Mouse (Mus musculus): ENCODE measurements around the gene Morn5. TPM values are rescaled to one million over a fixed set of nuclear protein-coding genes. Genes with fewer than 3 reads are reported as not detected.

Gene Morn5
- not detected in 2 replicates for polyA plus RNA-seq (2015; fragmentation: Nextera tagmentation; extraction: Ambion mirVana)

GRCm38 (mm10) chr2:36048748-36049566, at the start of gene Morn5, which contains the start of gene Ndufa8:
Gene Morn5, plus strand, starts transcription at chr2:36049458.
Gene Ndufa8, minus strand, starts transcription at chr2:36049406.
- H3K4me1 ChIP-seq: peaks cover 37% of the 10 kb centered on the region
- peak within 1 kb of the TSS; percentile 87 for H3K4me2 ChIP-seq
- H3K36me3 ChIP-seq: peaks cover 22% of the 10 kb centered on the region
- under 1% methylated on average over 44 of the region's 44 CpGs for WGBS
- H3K9me3 ChIP-seq: no peaks in the 10 kb centered on the region
- peak within 1 kb of the TSS; percentile 96 for H3K9ac ChIP-seq
- ATAC-seq (ENCODE audit: extremely low read depth, insufficient number of reproducible peaks, low FRiP score, low TSS enrichment): peak; percentile 92
- peak within 1 kb of the TSS; percentile 77 for H3K27ac ChIP-seq (replicated peaks)
- peak within 1 kb of the TSS; percentile 95 for H3K4me3 ChIP-seq
- peaks cover 2% of the 10 kb centered on the region; the same call in 1 of the 2 replicates for H3K27me3 ChIP-seq (replicated peaks)

- no peak overlapping the region for H3K4me3 ChIP-seq
Observed at GRCm38 (mm10) chr2:36000390-36000789, 48.9 kb upstream of the Morn5 start.

GRCm38 (mm10) chr2:36002188-36002587, 47.1 kb upstream of the Morn5 start:
- 31% methylated on average over 6 of the region's 6 CpGs for WGBS
- no peaks in the 10 kb centered on the region for H3K36me3 ChIP-seq
- H3K4me3 ChIP-seq: no peak overlapping the region
- H3K4me2 ChIP-seq: no peak overlapping the region
- no peak overlapping the region for H3K27ac ChIP-seq (replicated peaks)
- H3K9me3 ChIP-seq: no peaks in the 10 kb centered on the region
- H3K27me3 ChIP-seq (replicated peaks): peaks cover 61% of the 10 kb centered on the region
- 0 out of 2 replicates have a peak, but pooled peaks cover 12% of the 10 kb centered on the region for H3K4me1 ChIP-seq
- ATAC-seq (ENCODE audit: extremely low read depth, insufficient number of reproducible peaks, low FRiP score, low TSS enrichment): no peak
- H3K9ac ChIP-seq: no peak overlapping the region

More at GRCm38 (mm10) chr2:36000390-36000789, 48.9 kb upstream of the Morn5 start:
- H3K27ac ChIP-seq (replicated peaks): no peak overlapping the region
- H3K9me3 ChIP-seq: no peaks in the 10 kb centered on the region
- no peak for ATAC-seq (ENCODE audit: extremely low read depth, insufficient number of reproducible peaks, low FRiP score, low TSS enrichment)
- H3K36me3 ChIP-seq: no peaks in the 10 kb centered on the region
- 41% methylated on average over 1 of the region's 1 CpGs for WGBS
- H3K27me3 ChIP-seq (replicated peaks): peaks cover 45% of the 10 kb centered on the region
- H3K4me1 ChIP-seq: 0 out of 2 replicates have a peak, but pooled peaks cover 16% of the 10 kb centered on the region
- no peak overlapping the region for H3K9ac ChIP-seq
- H3K4me2 ChIP-seq: no peak overlapping the region

- peaks cover 84% of the 10 kb centered on the region for H3K27me3 ChIP-seq (replicated peaks)
- no peaks in the 10 kb centered on the region for H3K36me3 ChIP-seq
- no peak for ATAC-seq (ENCODE audit: extremely low read depth, insufficient number of reproducible peaks, low FRiP score, low TSS enrichment)
- no peak overlapping the region for H3K4me3 ChIP-seq
- peaks cover 16% of the 10 kb centered on the region for H3K4me1 ChIP-seq
- H3K27ac ChIP-seq (replicated peaks): no peak overlapping the region
- H3K9me3 ChIP-seq: no peaks in the 10 kb centered on the region
- H3K9ac ChIP-seq: no peak overlapping the region
- no peak overlapping the region for H3K4me2 ChIP-seq
- 33% methylated on average over 1 of the region's 1 CpGs for WGBS
Observed at GRCm38 (mm10) chr2:36008071-36008470, 41.2 kb upstream of the Morn5 start.

- no peak overlapping the region for H3K4me3 ChIP-seq
Observed at GRCm38 (mm10) chr2:36009386-36009785, 39.9 kb upstream of the Morn5 start.

GRCm38 (mm10) chr2:36010579-36010978, 38.7 kb upstream of the Morn5 start:
- Histone ChIP-seq H3K4me1 (peaks cover 16% of the 10 kb centered on the region), H3K4me3 (peak overlapping the region; percentile 61; the same call in 1 of the 2 replicates), H3K9me3 (no peaks in the 10 kb centered on the region), H3K27me3 (replicated peaks) (peaks cover 62% of the 10 kb centered on the region), H3K36me3 (no peaks in the 10 kb centered on the region), H3K9ac (no peak overlapping the region), H3K4me2 (peak overlapping the region; percentile 92), H3K27ac (replicated peaks) (no peak overlapping the region)
- WGBS: 43% methylated on average over 8 of the region's 8 CpGs
- no peak for ATAC-seq (ENCODE audit: extremely low read depth, insufficient number of reproducible peaks, low FRiP score, low TSS enrichment)

More at GRCm38 (mm10) chr2:36009386-36009785, 39.9 kb upstream of the Morn5 start:
- Histone ChIP-seq H3K4me2 (no peak overlapping the region), H3K27ac (replicated peaks) (no peak overlapping the region), H3K9me3 (no peaks in the 10 kb centered on the region), H3K27me3 (replicated peaks) (peaks cover 74% of the 10 kb centered on the region), H3K9ac (no peak overlapping the region), H3K4me1 (peaks cover 16% of the 10 kb centered on the region), H3K36me3 (no peaks in the 10 kb centered on the region)
- 21% methylated on average over 4 of the region's 4 CpGs for WGBS
- no peak for ATAC-seq (ENCODE audit: extremely low read depth, insufficient number of reproducible peaks, low FRiP score, low TSS enrichment)

GRCm38 (mm10) chr2:36011331-36011825, 37.9 kb upstream of the Morn5 start:
- no peaks in the 10 kb centered on the region for H3K9me3 ChIP-seq
- H3K4me1 ChIP-seq: peaks cover 16% of the 10 kb centered on the region
- under 1% methylated on average over 44 of the region's 44 CpGs for WGBS

GRCm38 (mm10) chr2:36013010-36013409, 36.2 kb upstream of the Morn5 start:
- Histone ChIP-seq H3K4me1 (peaks cover 16% of the 10 kb centered on the region), H3K27ac (replicated peaks) (no peak overlapping the region), H3K36me3 (no peaks in the 10 kb centered on the region), H3K4me3 (no peak overlapping the region), H3K27me3 (replicated peaks) (peaks cover 45% of the 10 kb centered on the region), H3K9ac (no peak overlapping the region), H3K9me3 (no peaks in the 10 kb centered on the region), H3K4me2 (no peak overlapping the region)
- 47% methylated on average over 12 of the region's 12 CpGs for WGBS
- no peak for ATAC-seq (ENCODE audit: extremely low read depth, insufficient number of reproducible peaks, low FRiP score, low TSS enrichment)

More at GRCm38 (mm10) chr2:36011331-36011825, 37.9 kb upstream of the Morn5 start:
- H3K4me3 ChIP-seq: peak overlapping the region; percentile 61
- peaks cover 55% of the 10 kb centered on the region for H3K27me3 ChIP-seq (replicated peaks)
- no peaks in the 10 kb centered on the region for H3K36me3 ChIP-seq
- H3K27ac ChIP-seq (replicated peaks): no peak overlapping the region
- H3K4me2 ChIP-seq: peak overlapping the region; percentile 92
- no peak for ATAC-seq (ENCODE audit: extremely low read depth, insufficient number of reproducible peaks, low FRiP score, low TSS enrichment)
- H3K9ac ChIP-seq: peak overlapping the region; percentile 78

GRCm38 (mm10) chr2:36021385-36022159, 27.7 kb upstream of the Morn5 start:
- Histone ChIP-seq H3K27me3 (replicated peaks) (peaks cover 22% of the 10 kb centered on the region), H3K27ac (replicated peaks) (no peak overlapping the region), H3K4me3 (peak overlapping the region; percentile 40), H3K4me1 (peaks cover 5% of the 10 kb centered on the region), H3K9me3 (no peaks in the 10 kb centered on the region), H3K36me3 (no peaks in the 10 kb centered on the region), H3K4me2 (peak overlapping the region; percentile 70), H3K9ac (peak overlapping the region; percentile 47)
- WGBS: 11% methylated on average over 32 of the region's 32 CpGs
- ATAC-seq (ENCODE audit: extremely low read depth, insufficient number of reproducible peaks, low FRiP score, low TSS enrichment): no peak

- ATAC-seq (ENCODE audit: extremely low read depth, insufficient number of reproducible peaks, low FRiP score, low TSS enrichment): no peak
- H3K27me3 ChIP-seq (replicated peaks): peaks cover 22% of the 10 kb centered on the region
- 33% methylated on average over 3 of the region's 3 CpGs for WGBS
Observed at GRCm38 (mm10) chr2:36023291-36023690, 26.0 kb upstream of the Morn5 start.

GRCm38 (mm10) chr2:36032884-36033283, 16.4 kb upstream of the Morn5 start:
- Histone ChIP-seq H3K9me3 (peaks cover 7% of the 10 kb centered on the region; the same call in 1 of the 2 replicates), H3K36me3 (peaks cover 30% of the 10 kb centered on the region), H3K4me1 (peaks cover 6% of the 10 kb centered on the region), H3K4me3 (no peak overlapping the region), H3K27me3 (replicated peaks) (no peaks in the 10 kb centered on the region), H3K4me2 (no peak overlapping the region), H3K27ac (replicated peaks) (no peak overlapping the region), H3K9ac (no peak overlapping the region)
- no peak for ATAC-seq (ENCODE audit: extremely low read depth, insufficient number of reproducible peaks, low FRiP score, low TSS enrichment)
- 61% methylated on average over 7 of the region's 7 CpGs for WGBS

More at GRCm38 (mm10) chr2:36023291-36023690, 26.0 kb upstream of the Morn5 start:
- no peak overlapping the region for H3K9ac ChIP-seq
- no peak overlapping the region for H3K4me3 ChIP-seq
- H3K4me1 ChIP-seq: peaks cover 5% of the 10 kb centered on the region
- no peak overlapping the region for H3K4me2 ChIP-seq
- no peaks in the 10 kb centered on the region for H3K9me3 ChIP-seq
- H3K36me3 ChIP-seq: no peaks in the 10 kb centered on the region
- no peak overlapping the region for H3K27ac ChIP-seq (replicated peaks)

All from heart, embryonic 13.5 days (tissue).